Comparison of ENCODE assay signal across 16 mouse cellular contexts in the genomic region with DNA sequence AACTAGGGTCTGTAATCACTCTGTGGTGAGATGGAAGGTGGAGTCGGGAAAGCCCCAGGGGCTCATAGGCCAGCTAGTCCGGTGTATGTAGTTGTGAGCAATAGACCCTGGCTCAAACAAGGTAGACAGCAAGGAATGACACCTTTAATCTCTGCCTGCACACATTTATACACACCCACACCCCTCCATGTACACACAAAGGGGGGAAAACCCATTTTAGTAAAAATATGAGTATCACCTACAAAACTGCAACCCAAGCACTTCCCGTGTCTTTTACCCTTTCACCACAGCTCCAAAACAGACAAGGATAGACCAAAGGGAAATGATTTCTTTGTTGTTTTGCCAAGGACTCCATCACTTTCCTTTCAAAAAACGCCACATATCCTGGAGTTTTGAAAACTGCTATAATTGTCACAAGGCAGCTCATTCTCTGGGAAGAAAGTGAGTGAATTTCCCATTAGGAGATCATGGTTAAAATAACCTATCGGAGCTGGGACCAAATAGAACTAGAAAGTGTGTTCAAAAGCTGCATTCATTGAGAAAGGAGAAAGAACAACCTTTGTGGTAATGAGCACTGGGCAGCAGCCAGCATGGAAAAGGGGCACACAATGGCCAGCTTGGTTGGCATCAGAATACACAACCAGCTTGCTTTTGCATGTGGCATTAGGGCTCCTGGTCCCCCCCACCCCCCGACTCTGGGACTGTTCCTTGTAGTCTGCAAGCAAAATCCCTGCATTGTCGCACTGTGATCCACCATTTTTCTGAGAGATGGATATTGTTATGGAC.
DNase-seq lines count a peak whose midpoint lies in the region; ATAC-seq lines count a peak whose summit lies in the region.
"Had no signal": no experiment of that assay in that cellular context is flagged by ENCODE, and none has a peak within 500 bp of the region (broad histone marks: within the 10 kb centered on the region; RNA-seq: fewer than 3 reads in every experiment).

No protein-coding gene starts in this region.

- 0 out of 2 replicates have a peak, but pooled peaks cover 12% of the 10 kb centered on the region for H3K4me1 ChIP-seq in forebrain, embryonic 13.5 days
- H3K4me1 ChIP-seq in forebrain, embryonic 10.5 days, result no peaks in the 10 kb centered on the region
- H3K4me1 ChIP-seq in midbrain, embryonic 13.5 days (replicated peaks), result no peaks in the 10 kb centered on the region
- no peaks in the 10 kb centered on the region for H3K4me1 ChIP-seq in midbrain, embryonic 11.5 days (ENCODE audit: control insufficient read depth, insufficient read depth, low read length)
- no peaks in the 10 kb centered on the region for H3K4me1 ChIP-seq in forebrain, embryonic 15.5 days
- no peaks in the 10 kb centered on the region for H3K4me1 ChIP-seq in midbrain, embryonic 15.5 days
- H3K4me1 ChIP-seq in kidney, embryonic 16.5 days (ENCODE audit: insufficient read depth, low read length), result no peaks in the 10 kb centered on the region
- H3K4me1 ChIP-seq: heart, embryonic 15.5 days had no signal

- 56% methylated on average over 7 of the region's 7 CpGs for WGBS in forebrain, embryonic 13.5 days
- WGBS in forebrain, embryonic 10.5 days, result 87% methylated on average over 7 of the region's 7 CpGs
- WGBS in midbrain, embryonic 13.5 days, result 84% methylated on average over 7 of the region's 7 CpGs
- 84% methylated on average over 7 of the region's 7 CpGs for WGBS in midbrain, embryonic 11.5 days
- 41% methylated on average over 7 of the region's 7 CpGs for WGBS in forebrain, embryonic 15.5 days
- WGBS in midbrain, embryonic 15.5 days, result 76% methylated on average over 7 of the region's 7 CpGs
- WGBS in kidney, embryonic 16.5 days, result 82% methylated on average over 7 of the region's 7 CpGs

- H3K9me3 ChIP-seq in forebrain, embryonic 13.5 days (replicated peaks), result no peaks in the 10 kb centered on the region
- no peaks in the 10 kb centered on the region for H3K9me3 ChIP-seq in forebrain, embryonic 10.5 days
- no peaks in the 10 kb centered on the region for H3K9me3 ChIP-seq in midbrain, embryonic 13.5 days
- H3K9me3 ChIP-seq in midbrain, embryonic 11.5 days (ENCODE audit: control insufficient read depth, low read length), result no peaks in the 10 kb centered on the region
- H3K9me3 ChIP-seq in forebrain, embryonic 15.5 days, result no peaks in the 10 kb centered on the region
- H3K9me3 ChIP-seq in midbrain, embryonic 15.5 days, result no peaks in the 10 kb centered on the region
- H3K9me3 ChIP-seq in kidney, embryonic 16.5 days (ENCODE audit: low read length), result no peaks in the 10 kb centered on the region
- H3K9me3 ChIP-seq: G1E; heart, embryonic 15.5 days had no signal

- H3K27me3 ChIP-seq in forebrain, embryonic 13.5 days, result no peaks in the 10 kb centered on the region
- peaks cover 93% of the 10 kb centered on the region for H3K27me3 ChIP-seq in forebrain, embryonic 10.5 days (ENCODE audit: poor library complexity, severe bottlenecking)
- peaks cover 38% of the 10 kb centered on the region; the same call in 1 of the 2 replicates for H3K27me3 ChIP-seq in midbrain, embryonic 13.5 days
- H3K27me3 ChIP-seq in midbrain, embryonic 11.5 days (ENCODE audit: control insufficient read depth, insufficient read depth, low read length), result peaks cover 4% of the 10 kb centered on the region
- H3K27me3 ChIP-seq in forebrain, embryonic 15.5 days, result no peaks in the 10 kb centered on the region
- peaks cover 9% of the 10 kb centered on the region for H3K27me3 ChIP-seq in midbrain, embryonic 15.5 days (replicated peaks)
- peaks cover 12% of the 10 kb centered on the region; the same call in 1 of the 2 replicates for H3K27me3 ChIP-seq in kidney, embryonic 16.5 days (ENCODE audit: insufficient read depth, low read length)
- H3K27me3 ChIP-seq: heart, embryonic 15.5 days had no signal

- H3K27ac ChIP-seq in forebrain, embryonic 13.5 days, result peak overlapping the region; percentile 61
- H3K27ac ChIP-seq in forebrain, embryonic 10.5 days, result no peak overlapping the region
- 0 out of 2 replicates have a peak overlapping the region, but pooled peaks have one; percentile 39 for H3K27ac ChIP-seq in midbrain, embryonic 13.5 days
- no peak overlapping the region for H3K27ac ChIP-seq in midbrain, embryonic 11.5 days (ENCODE audit: low read depth, low read length)
- H3K27ac ChIP-seq in forebrain, embryonic 15.5 days (replicated peaks), result peak overlapping the region; percentile 71
- H3K27ac ChIP-seq in midbrain, embryonic 15.5 days, result 0 out of 2 replicates have a peak overlapping the region, but pooled peaks have one; percentile 11
- H3K27ac ChIP-seq in kidney, embryonic 16.5 days (ENCODE audit: low read length), result no peak overlapping the region
- H3K27ac ChIP-seq: heart, embryonic 15.5 days; kidney, postnatal 0 days; stomach, postnatal 0 days had no signal

- no peak overlapping the region for H3K4me3 ChIP-seq in forebrain, embryonic 13.5 days
- no peak overlapping the region for H3K4me3 ChIP-seq in forebrain, embryonic 10.5 days
- H3K4me3 ChIP-seq in midbrain, embryonic 13.5 days (replicated peaks), result no peak overlapping the region
- H3K4me3 ChIP-seq in midbrain, embryonic 11.5 days (ENCODE audit: low read depth, low read length), result no peak overlapping the region
- no peak overlapping the region for H3K4me3 ChIP-seq in forebrain, embryonic 15.5 days
- no peak overlapping the region for H3K4me3 ChIP-seq in midbrain, embryonic 15.5 days
- no peak overlapping the region for H3K4me3 ChIP-seq in kidney, embryonic 16.5 days (ENCODE audit: low read length)
- H3K4me3 ChIP-seq: heart, embryonic 15.5 days had no signal

- H3K36me3 ChIP-seq in forebrain, embryonic 13.5 days (ENCODE audit: poor library complexity, severe bottlenecking), result no peaks in the 10 kb centered on the region
- H3K36me3 ChIP-seq in forebrain, embryonic 10.5 days (replicated peaks), result no peaks in the 10 kb centered on the region
- no peaks in the 10 kb centered on the region for H3K36me3 ChIP-seq in midbrain, embryonic 13.5 days
- H3K36me3 ChIP-seq in midbrain, embryonic 11.5 days (ENCODE audit: control insufficient read depth, insufficient read depth, low read length), result no peaks in the 10 kb centered on the region
- H3K36me3 ChIP-seq in forebrain, embryonic 15.5 days, result no peaks in the 10 kb centered on the region
- no peaks in the 10 kb centered on the region for H3K36me3 ChIP-seq in midbrain, embryonic 15.5 days (replicated peaks)
- H3K36me3 ChIP-seq in kidney, embryonic 16.5 days (ENCODE audit: insufficient read depth, low read length), result no peaks in the 10 kb centered on the region
- H3K36me3 ChIP-seq: G1E; heart, embryonic 15.5 days had no signal

- no peak overlapping the region for H3K4me2 ChIP-seq in forebrain, embryonic 13.5 days
- no peak overlapping the region for H3K4me2 ChIP-seq in midbrain, embryonic 13.5 days (replicated peaks)
- H3K4me2 ChIP-seq in midbrain, embryonic 11.5 days, result no peak overlapping the region
- no peak overlapping the region for H3K4me2 ChIP-seq in forebrain, embryonic 15.5 days (replicated peaks)
- no peak overlapping the region for H3K4me2 ChIP-seq in midbrain, embryonic 15.5 days
- no peak overlapping the region for H3K4me2 ChIP-seq in kidney, embryonic 16.5 days (replicated peaks; ENCODE audit: low read depth, low read length)
- H3K4me2 ChIP-seq: heart, embryonic 15.5 days had no signal

- DNase-seq in forebrain, embryonic 10.5 days (ENCODE audit: extremely low spot score, low spot score), result no peak
- no peak for DNase-seq in midbrain, embryonic 11.5 days (ENCODE audit: low spot score, missing footprints)
- DNase-seq in lung, postnatal 10 days, result no peak
- DNase-seq: adrenal gland, postnatal 36 days; liver; spleen, adult 18-20 months; thymus, postnatal 4 days had no signal

- no peak overlapping the region for H3K9ac ChIP-seq in forebrain, embryonic 13.5 days
- H3K9ac ChIP-seq in midbrain, embryonic 13.5 days (replicated peaks), result no peak overlapping the region
- H3K9ac ChIP-seq in midbrain, embryonic 11.5 days (ENCODE audit: low read length), result no peak overlapping the region
- no peak overlapping the region for H3K9ac ChIP-seq in forebrain, embryonic 15.5 days (replicated peaks)
- H3K9ac ChIP-seq in midbrain, embryonic 15.5 days, result no peak overlapping the region
- no peak overlapping the region for H3K9ac ChIP-seq in kidney, embryonic 16.5 days (replicated peaks; ENCODE audit: low read length)
- H3K9ac ChIP-seq: heart, embryonic 15.5 days had no signal

- peak; percentile 87 for ATAC-seq in forebrain, embryonic 13.5 days
- 0 out of 2 replicates have a peak, but pooled peaks have one; percentile 40 for ATAC-seq in midbrain, embryonic 13.5 days
- no peak for ATAC-seq in midbrain, embryonic 11.5 days (ENCODE audit: low FRiP score)
- ATAC-seq in forebrain, embryonic 15.5 days (replicated peaks), result peak; percentile 88
- no peak for ATAC-seq in midbrain, embryonic 15.5 days (replicated peaks)
- no peak for ATAC-seq in kidney, embryonic 16.5 days (ENCODE audit: low FRiP score, low TSS enrichment)

Comparison
In these comparisons a context has a peak if more than half of its experiments do, and no peak if none do; other contexts are left out.
1. ATAC-seq: peak in forebrain, embryonic 13.5 days (single experiment), midbrain, embryonic 13.5 days (single experiment) and forebrain, embryonic 15.5 days (single experiment); none in midbrain, embryonic 11.5 days (single experiment), midbrain, embryonic 15.5 days (single experiment) and kidney, embryonic 16.5 days (single experiment).
2. H3K27ac ChIP-seq: peak in forebrain, embryonic 13.5 days (single experiment), midbrain, embryonic 13.5 days (single experiment), forebrain, embryonic 15.5 days (single experiment) and midbrain, embryonic 15.5 days (single experiment); none in forebrain, embryonic 10.5 days (single experiment), midbrain, embryonic 11.5 days (single experiment) and kidney, embryonic 16.5 days (single experiment).